Mouse (Mus musculus) forebrain, postnatal 0 days (tissue): ENCODE results near the gene Cks2. TPM values are rescaled to one million over a fixed set of nuclear protein-coding genes. Genes with fewer than 3 reads are reported as not detected.

Experiments used
- ATAC-seq: fragments of 200-750 bp; cut with Nextera tagmentation; 2 replicates; pipeline ENCODE4 v1.8.0; 2017; ENCODE audit warnings: mild to moderate bottlenecking, moderate library complexity
- DNase-seq: peaks from one replicate; pipeline ENCODE4 v3.0.0-alpha.2; 2015
- H3K27ac ChIP-seq: fragments of 300-500 bp; sonication (generic); 2 replicates; pipeline ENCODE4 v1.5.1; 2014; ENCODE audit warnings: low read depth, mild to moderate bottlenecking, antibody characterized with exemption, low read length, moderate library complexity, mixed read lengths
- H3K27me3 ChIP-seq: fragments of 300-500 bp; sonication (generic); 2 replicates; pipeline ENCODE4 v1.6.1; 2014; ENCODE audit warnings: mild to moderate bottlenecking, low read length, mixed read lengths; ENCODE audit not compliant: insufficient read depth
- H3K36me3 ChIP-seq: fragments of 300-500 bp; sonication (generic); 2 replicates; pipeline ENCODE4 v1.6.1; 2014; ENCODE audit warnings: mild to moderate bottlenecking, moderate library complexity; ENCODE audit not compliant: insufficient read depth
- H3K4me1 ChIP-seq: fragments of 300-500 bp; sonication (generic); 2 replicates; pipeline ENCODE4 v1.6.1; 2014; ENCODE audit warnings: antibody characterized with exemption; ENCODE audit not compliant: insufficient read depth
- H3K4me2 ChIP-seq: fragments of 300-500 bp; sonication (generic); 2 replicates; pipeline ENCODE4 v1.6.1; 2014; ENCODE audit warnings: low read depth, mild to moderate bottlenecking, moderate library complexity
- H3K4me3 ChIP-seq: fragments of 300-500 bp; sonication (generic); 2 replicates; pipeline ENCODE4 v1.5.1; 2014; ENCODE audit warnings: low read depth, low read length, mixed read lengths
- H3K9ac ChIP-seq: fragments of 300-500 bp; sonication (generic); 2 replicates; pipeline ENCODE4 v1.6.1; 2014; ENCODE audit warnings: mild to moderate bottlenecking
- H3K9me3 ChIP-seq: fragments of 300-500 bp; sonication (generic); 2 replicates; pipeline ENCODE4 v1.6.1; 2016; ENCODE audit warnings: low read length
- CTCF ChIP-seq: sonication (generic); IDR thresholded peaks from 2 replicates; pipeline ENCODE4 v1.5.1; 2016; ENCODE audit warnings: antibody characterized with exemption, control low read depth, low read depth
- WGBS: fragments of 180-500 bp; shearing (Covaris S2); extraction: QIAGEN DNeasy Blood & Tissue Kit; methylation state at CpG from one replicate; pipeline ENCODE4 v1.1.7; 2014; 5-methylcytosine and 5-hydroxymethylcytosine counted together
- polyA plus RNA-seq: library from polyadenylated mRNA; unstranded; fragments of >200 nt; fragmentation: Nextera tagmentation; extraction: Ambion mirVana; gene quantifications from 2 replicates; pipeline ENCODE4 v1.2.1, GENCODE M21; 2015
- total RNA-seq: library from RNA; depleted of rRNA; stranded (reverse); fragments of >200 nt; gene quantifications from 2 replicates; pipeline ENCODE4 v1.2.3, GENCODE M21; 2014

The Cks2 gene
- total and polyA plus RNA-seq, 2 experiments from 2014 or later, result 35.7 to 35.8 TPM

GRCm38 (mm10) chr13:51603894-51604244 is 41.2 kb upstream of the Cks2 start:
- ATAC-seq, result peak; percentile 70
- Histone ChIP-seq H3K4me3 (peak overlapping the region; percentile 30), H3K36me3 (no peaks in the 10 kb centered on the region), H3K9me3 (no peaks in the 10 kb centered on the region), H3K4me2 (peak overlapping the region; percentile 54), H3K4me1 (peaks cover 13% of the 10 kb centered on the region; the same call in 1 of the 2 replicates), H3K27me3 (no peaks in the 10 kb centered on the region), H3K27ac (peak overlapping the region; percentile 92), H3K9ac (peak overlapping the region; percentile 46)
- peak; percentile 15; the same call in 1 of the 2 replicates for TF ChIP-seq CTCF
- peak; percentile 75 for DNase-seq
- 29% methylated on average over 4 of the region's 4 CpGs for WGBS

DNA sequence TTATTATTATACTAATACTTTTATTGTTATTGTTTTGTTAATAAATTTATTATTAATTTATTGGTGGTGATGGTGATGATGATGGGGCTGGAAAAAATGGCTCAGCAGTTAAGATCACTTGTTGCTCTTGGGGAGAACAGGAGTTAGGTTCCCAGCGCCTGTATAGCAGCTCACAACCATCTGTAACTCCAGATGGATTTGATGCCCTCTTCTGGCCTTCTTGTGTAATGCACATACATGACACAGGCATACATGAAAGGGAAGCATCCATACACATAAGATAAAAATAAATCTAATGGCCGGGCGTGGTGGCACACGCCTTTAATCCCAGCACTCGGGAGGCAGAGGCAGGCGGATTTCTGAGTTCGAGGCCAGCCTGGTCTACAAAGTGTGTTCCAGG is 35.8 kb upstream of the Cks2 start:
- no peak overlapping the region for H3K4me3 ChIP-seq
- peaks cover 6% of the 10 kb centered on the region; the same call in 1 of the 2 replicates for H3K4me1 ChIP-seq
- H3K36me3 ChIP-seq, result no peaks in the 10 kb centered on the region
- DNase-seq, result no peak
- no peak overlapping the region for H3K4me2 ChIP-seq
- H3K9ac ChIP-seq, result no peak overlapping the region
- no peaks in the 10 kb centered on the region for H3K9me3 ChIP-seq
- WGBS, result 94% methylated on average over 7 of the region's 7 CpGs
- H3K27ac ChIP-seq, result no peak overlapping the region
- no peaks in the 10 kb centered on the region for H3K27me3 ChIP-seq
- TF ChIP-seq CTCF, result peak; percentile 35
- ATAC-seq, result no peak

GRCm38 (mm10) chr13:51611060-51611459 is 34.0 kb upstream of the Cks2 start:
- WGBS, result 20% methylated on average over 9 of the region's 9 CpGs
- Histone ChIP-seq H3K27ac (no peak overlapping the region), H3K9ac (no peak overlapping the region), H3K9me3 (no peaks in the 10 kb centered on the region), H3K36me3 (no peaks in the 10 kb centered on the region), H3K4me3 (no peak overlapping the region), H3K4me2 (peak overlapping the region; percentile 13; the same call in 1 of the 2 replicates), H3K4me1 (peaks cover 5% of the 10 kb centered on the region; the same call in 1 of the 2 replicates), H3K27me3 (no peaks in the 10 kb centered on the region)
- DNase-seq (no peak), ATAC-seq (0 out of 2 replicates have a peak, but pooled peaks have one; percentile 10)
- TF ChIP-seq CTCF, result no peak

- TF ChIP-seq CTCF, result no peak
- H3K36me3 ChIP-seq, result no peaks in the 10 kb centered on the region
- no peak overlapping the region for H3K9ac ChIP-seq
- no peaks in the 10 kb centered on the region for H3K27me3 ChIP-seq
- WGBS, result 14% methylated on average over 5 of the region's 5 CpGs
- no peak overlapping the region for H3K27ac ChIP-seq
- no peak overlapping the region for H3K4me3 ChIP-seq
- no peak overlapping the region for H3K4me2 ChIP-seq
- DNase-seq (no peak), ATAC-seq (peak; percentile 67)
- peaks cover 7% of the 10 kb centered on the region; the same call in 1 of the 2 replicates for H3K4me1 ChIP-seq
- no peaks in the 10 kb centered on the region for H3K9me3 ChIP-seq
Measured at GRCm38 (mm10) chr13:51611500-51611899, 33.5 kb upstream of the Cks2 start.

DNA sequence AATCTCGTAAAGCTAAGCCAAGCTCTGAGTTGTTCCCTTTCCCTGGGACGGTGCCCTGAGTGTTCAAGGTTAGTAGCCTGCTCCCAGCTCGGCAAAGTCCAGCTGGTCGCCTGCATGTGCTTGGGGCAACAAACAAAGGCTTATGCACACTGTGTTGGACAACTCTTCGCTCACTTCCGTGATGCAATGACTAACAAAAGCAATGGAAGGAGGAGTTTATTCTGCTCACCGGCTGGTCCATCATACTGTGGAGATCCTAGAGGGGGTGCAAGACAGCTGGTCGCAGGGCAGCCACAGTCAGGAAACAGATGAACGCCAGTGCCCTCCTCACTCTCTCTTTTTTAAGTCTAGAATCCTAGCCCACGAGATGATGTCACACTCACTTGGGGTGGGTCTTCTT is 29.2 kb upstream of the Cks2 start:
- Histone ChIP-seq H3K4me3 (no peak overlapping the region), H3K27me3 (no peaks in the 10 kb centered on the region), H3K4me1 (peaks cover 9% of the 10 kb centered on the region; the same call in 1 of the 2 replicates), H3K9me3 (no peaks in the 10 kb centered on the region), H3K4me2 (no peak overlapping the region), H3K36me3 (no peaks in the 10 kb centered on the region), H3K9ac (no peak overlapping the region), H3K27ac (no peak overlapping the region)
- no peak for TF ChIP-seq CTCF
- no peak for ATAC-seq
- no peak for DNase-seq
- WGBS, result 46% methylated on average over 10 of the region's 10 CpGs

- Histone ChIP-seq H3K27ac (no peak overlapping the region; the same call in 1 of the 2 replicates), H3K9me3 (no peaks in the 10 kb centered on the region), H3K4me1 (0 out of 2 replicates have a peak, but pooled peaks cover 4% of the 10 kb centered on the region), H3K4me3 (no peak overlapping the region; the same call in 1 of the 2 replicates), H3K27me3 (no peaks in the 10 kb centered on the region), H3K4me2 (no peak overlapping the region), H3K9ac (no peak overlapping the region), H3K36me3 (no peaks in the 10 kb centered on the region)
- peak; percentile 72 for ATAC-seq
- peak; percentile 73 for DNase-seq
- TF ChIP-seq CTCF, result no peak
- 5% methylated on average over 12 of the region's 12 CpGs for WGBS
Measured at GRCm38 (mm10) chr13:51616417-51617044, 28.5 kb upstream of the Cks2 start.

- Histone ChIP-seq H3K4me1 (0 out of 2 replicates have a peak, but pooled peaks cover 4% of the 10 kb centered on the region), H3K9me3 (no peaks in the 10 kb centered on the region), H3K9ac (no peak overlapping the region), H3K27ac (no peak overlapping the region), H3K4me2 (no peak overlapping the region), H3K27me3 (no peaks in the 10 kb centered on the region), H3K36me3 (no peaks in the 10 kb centered on the region), H3K4me3 (no peak overlapping the region)
- no peak for TF ChIP-seq CTCF
- DNase-seq, result peak; percentile 34
- WGBS, result 33% methylated on average over 1 of the region's 1 CpGs
- peak; percentile 13; the same call in 1 of the 2 replicates for ATAC-seq
Measured at GRCm38 (mm10) chr13:51617306-51617705, 27.7 kb upstream of the Cks2 start.
